In genomic region chr13:103909894-103910293, GRCm38 (mm10) we compare ENCODE assay signal across 26 mouse cellular contexts. TPM values are rescaled to one million over a fixed set of nuclear protein-coding genes. Genes with fewer than 3 reads are reported as not detected.
DNase-seq lines count a peak whose midpoint lies in the region; ATAC-seq and TF ChIP-seq lines count a peak whose summit lies in the region.
"Had no signal": no experiment of that assay in that cellular context is flagged by ENCODE, and none has a peak within 500 bp of the region (broad histone marks: within the 10 kb centered on the region; RNA-seq: fewer than 3 reads in every experiment).

No protein-coding gene starts in this region.

- TF ChIP-seq CTCF in gastrocnemius, adult 2 months (IDR thresholded peaks at IDR 0.05): no peak

- ATAC-seq in heart, embryonic 13.5 days (ENCODE audit: extremely low read depth, insufficient number of reproducible peaks, low FRiP score, low TSS enrichment): no peak
- ATAC-seq in megakaryocyte, adult 5-6 weeks (ENCODE audit: poor library complexity, severe bottlenecking): no peak
- 0 out of 2 replicates have a peak, but pooled peaks have one; percentile 16 for ATAC-seq in megakaryocyte-erythroid progenitor cell, adult 5-6 weeks (replicated peaks; ENCODE audit: low FRiP score, low TSS enrichment, poor library complexity, severe bottlenecking)
- ATAC-seq: forebrain, embryonic 15.5 days; hindbrain, postnatal 0 days; Patski had no signal

- H3K4me1 ChIP-seq in heart, embryonic 13.5 days: peaks cover 30% of the 10 kb centered on the region
- H3K4me1 ChIP-seq in megakaryocyte, embryonic 14.5 days: peaks cover 54% of the 10 kb centered on the region
- H3K4me1 ChIP-seq: embryonic facial prominence, embryonic 12.5 days; forebrain, embryonic 12.5 days; forebrain, embryonic 15.5 days had no signal

- DNase-seq in heart, postnatal 25 days (ENCODE audit: low spot score): no peak
- DNase-seq in thymus, postnatal 14 days: no peak
- no peak for DNase-seq in gastrocnemius, adult 2 months
- DNase-seq: adrenal gland, postnatal 10 days; adrenal gland, postnatal 36 days; B cell, adult 2 months; cerebellum, adult 18-20 months; cerebellum, adult 9-10 months; cerebellum, postnatal 14 days; gastrocnemius, postnatal 10 days; gastrocnemius, postnatal 36 days; heart, postnatal 36 days had no signal

- no peaks in the 10 kb centered on the region for H3K9me3 ChIP-seq in heart, embryonic 13.5 days
- H3K9me3 ChIP-seq in megakaryocyte, embryonic 14.5 days: no peaks in the 10 kb centered on the region
- H3K9me3 ChIP-seq: embryonic facial prominence, embryonic 12.5 days; embryonic facial prominence, embryonic 15.5 days; forebrain, embryonic 12.5 days; forebrain, embryonic 15.5 days; G1E had no signal

- 60% methylated on average over 3 of the region's 3 CpGs for WGBS in heart, embryonic 13.5 days

- no peaks in the 10 kb centered on the region for H3K36me3 ChIP-seq in heart, embryonic 13.5 days
- peaks cover 25% of the 10 kb centered on the region for H3K36me3 ChIP-seq in megakaryocyte, embryonic 14.5 days (replicated peaks; ENCODE audit: low read length)
- H3K36me3 ChIP-seq: embryonic facial prominence, embryonic 12.5 days; embryonic facial prominence, embryonic 15.5 days; forebrain, embryonic 12.5 days; forebrain, embryonic 15.5 days had no signal

- H3K27me3 ChIP-seq in heart, embryonic 13.5 days (replicated peaks): no peaks in the 10 kb centered on the region
- H3K27me3 ChIP-seq in megakaryocyte, embryonic 14.5 days (replicated peaks): no peaks in the 10 kb centered on the region
- H3K27me3 ChIP-seq: CH12.LX; embryonic facial prominence, embryonic 12.5 days; embryonic facial prominence, embryonic 15.5 days; forebrain, embryonic 12.5 days; forebrain, embryonic 15.5 days; Patski had no signal

- no peak overlapping the region for H3K4me3 ChIP-seq in heart, embryonic 13.5 days
- peak overlapping the region; percentile 80 for H3K4me3 ChIP-seq in megakaryocyte, embryonic 14.5 days (replicated peaks)
- no peak overlapping the region for H3K4me3 ChIP-seq in gastrocnemius, adult 2 months
- H3K4me3 ChIP-seq: embryonic facial prominence, embryonic 12.5 days; embryonic facial prominence, embryonic 15.5 days; forebrain, embryonic 12.5 days; forebrain, embryonic 15.5 days had no signal

- H3K9ac ChIP-seq in heart, embryonic 13.5 days: 0 out of 2 replicates have a peak overlapping the region, but pooled peaks have one; percentile 10
- H3K9ac ChIP-seq: embryonic facial prominence, embryonic 12.5 days; embryonic facial prominence, embryonic 15.5 days; forebrain, embryonic 12.5 days; forebrain, embryonic 15.5 days; hindbrain, embryonic 14.5 days had no signal

- intact Hi-C loops in heart, postnatal 25 days (cut with DNase I): no loop called here
- intact Hi-C loops in gastrocnemius, adult 2 months (cut with DNase I): no loop called here

- H3K4me2 ChIP-seq in heart, embryonic 13.5 days: no peak overlapping the region
- H3K4me2 ChIP-seq: embryonic facial prominence, embryonic 12.5 days; embryonic facial prominence, embryonic 15.5 days; forebrain, embryonic 12.5 days; forebrain, embryonic 15.5 days; heart, embryonic 11.5 days; hindbrain, embryonic 14.5 days had no signal

- no peak overlapping the region for H3K27ac ChIP-seq in heart, embryonic 13.5 days (replicated peaks)
- H3K27ac ChIP-seq in gastrocnemius, adult 2 months: no peak overlapping the region
- H3K27ac ChIP-seq: embryonic facial prominence, embryonic 12.5 days; embryonic facial prominence, embryonic 15.5 days; forebrain, embryonic 12.5 days; forebrain, embryonic 15.5 days; hindbrain, embryonic 14.5 days; hindbrain, postnatal 0 days had no signal

RNA-seq across cellular contexts. Expression of gene Erbin, which starts 10.4 kb away (rescaled TPM):
- 9.3 and 10.0 TPM in 2 replicates for polyA plus RNA-seq in heart, embryonic 13.5 days (2015; fragmentation: Nextera tagmentation; extraction: Ambion mirVana)
- 10 to 100 TPM; 44.0 to 48.6 TPM for total RNA-seq in heart, postnatal 25 days (2021)
- 1.3 and 6.6 TPM in 2 replicates for polyA plus RNA-seq in megakaryocyte, embryonic 14.5 days (2012; ENCODE audit: insufficient read depth, low replicate concordance)
- total RNA-seq in megakaryocyte, adult 5-6 weeks (2015): 85.4 and 98.6 TPM in 2 replicates
- total RNA-seq in megakaryocyte, adult 5-6 weeks (2017): 84.8 and 96.9 TPM in 2 replicates
- total RNA-seq in megakaryocyte-erythroid progenitor cell, adult 5-6 weeks (2014; fragmentation: Nextera tagmentation): 70.5 and 87.2 TPM in 2 replicates
- total RNA-seq in megakaryocyte-erythroid progenitor cell, adult 5-6 weeks (2017): 111 and 152 TPM in 2 replicates
- 10 to 100 TPM; 40.6 to 45.3 TPM for total RNA-seq in gastrocnemius, adult 2 months (2021)
